Mouse (Mus musculus) right cerebral cortex, postnatal 14 days (tissue): Measurements from ENCODE around the gene Rgs12.

ENCODE experiments used
- DNase-seq: peaks from one replicate; pipeline ENCODE4 v3.0.0; 2022

Rgs12 gene

GRCm38 (mm10) chr5:35035141-35035540, 85.9 kb downstream of the Rgs12 start:
- no peak for DNase-seq

GRCm38 (mm10) chr5:35035795-35036194, 86.5 kb downstream of the Rgs12 start:
- no peak for DNase-seq

GRCm38 (mm10) chr5:35037438-35037837, 88.2 kb downstream of the Rgs12 start:
- DNase-seq = no peak

- DNase-seq = no peak
Measured at GRCm38 (mm10) chr5:35041268-35041829, 92.1 kb downstream of the Rgs12 start, which contains the start of gene Hgfac. Hgfac (plus strand) TSS chr5:35041509.

- no peak for DNase-seq
Measured at GRCm38 (mm10) chr5:35042431-35043109, 93.3 kb downstream of the Rgs12 start.

DNA sequence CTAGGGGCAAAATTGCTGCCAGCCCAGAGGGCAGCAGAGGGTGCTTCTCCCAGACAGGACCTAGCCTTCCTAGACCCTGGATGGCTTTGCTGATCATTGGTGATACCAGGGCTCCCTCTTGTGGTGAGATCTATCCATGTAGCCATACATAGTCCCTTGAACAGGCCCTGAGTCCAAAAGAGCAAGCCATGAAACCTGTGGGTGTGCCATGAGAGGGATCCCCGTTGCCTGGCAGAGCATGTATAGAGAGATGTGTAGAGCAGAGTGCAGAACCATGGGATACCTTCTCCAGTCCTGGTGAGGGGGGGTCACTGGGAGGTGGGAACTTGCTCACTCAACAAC, 93.8 kb downstream of the Rgs12 start:
- peak; percentile 71 for DNase-seq

DNA sequence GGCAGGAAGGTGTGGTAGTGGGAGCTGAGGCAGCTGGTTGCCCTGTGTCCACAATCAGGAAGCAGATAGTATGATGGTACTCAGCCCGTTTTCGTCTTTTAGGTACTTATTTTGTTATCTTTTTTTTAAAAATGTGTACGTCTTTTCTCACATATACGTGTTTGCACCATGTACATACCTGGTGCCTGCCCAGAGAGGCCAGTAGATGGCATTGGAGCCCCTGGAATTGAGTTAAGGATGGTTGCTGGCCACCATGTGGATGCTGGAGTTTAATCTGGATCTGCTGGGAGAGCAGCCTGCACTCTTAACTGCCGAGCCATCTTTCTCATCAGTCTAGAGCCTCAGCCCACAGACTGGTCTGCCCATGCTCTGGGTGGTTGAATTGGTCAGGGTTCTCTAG, 101.3 kb downstream of the Rgs12 start:
- DNase-seq = no peak

GRCm38 (mm10) chr5:35054628-35055027, 105.4 kb downstream of the Rgs12 start:
- no peak for DNase-seq

GRCm38 (mm10) chr5:35055076-35055475, 105.8 kb downstream of the Rgs12 start:
- DNase-seq = no peak

- DNase-seq = peak; percentile 57
Measured at GRCm38 (mm10) chr5:35056604-35057432, 107.6 kb downstream of the Rgs12 start, which contains the start of gene Dok7. Dok7 (plus strand) TSS chr5:35056766.

DNA sequence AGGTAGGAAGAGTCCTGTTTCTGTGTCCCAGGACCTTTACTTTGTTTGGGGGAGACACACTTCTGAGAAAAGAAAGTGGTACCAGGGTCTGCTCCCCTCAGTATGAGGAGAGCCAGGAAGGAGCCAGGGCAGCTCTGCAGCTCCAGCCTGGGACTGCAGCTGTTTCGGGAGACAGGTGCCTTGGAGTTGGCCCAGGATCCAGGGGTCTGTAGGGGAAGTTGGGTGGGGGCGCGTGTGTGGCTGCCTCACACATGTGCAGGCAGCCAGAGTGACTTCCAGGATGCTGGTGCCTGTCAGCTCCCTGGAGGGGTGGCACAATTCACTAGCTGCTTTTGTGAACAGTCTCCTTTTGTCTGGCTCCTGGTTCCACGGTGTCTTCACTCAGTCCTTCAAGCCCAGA, 108.3 kb downstream of the Rgs12 start:
- DNase-seq = no peak

GRCm38 (mm10) chr5:35058216-35058615, 109.0 kb downstream of the Rgs12 start:
- no peak for DNase-seq

GRCm38 (mm10) chr5:35060098-35060497, 110.9 kb downstream of the Rgs12 start:
- no peak for DNase-seq

- no peak for DNase-seq
Measured at GRCm38 (mm10) chr5:35069841-35070240, 120.6 kb downstream of the Rgs12 start.

DNA sequence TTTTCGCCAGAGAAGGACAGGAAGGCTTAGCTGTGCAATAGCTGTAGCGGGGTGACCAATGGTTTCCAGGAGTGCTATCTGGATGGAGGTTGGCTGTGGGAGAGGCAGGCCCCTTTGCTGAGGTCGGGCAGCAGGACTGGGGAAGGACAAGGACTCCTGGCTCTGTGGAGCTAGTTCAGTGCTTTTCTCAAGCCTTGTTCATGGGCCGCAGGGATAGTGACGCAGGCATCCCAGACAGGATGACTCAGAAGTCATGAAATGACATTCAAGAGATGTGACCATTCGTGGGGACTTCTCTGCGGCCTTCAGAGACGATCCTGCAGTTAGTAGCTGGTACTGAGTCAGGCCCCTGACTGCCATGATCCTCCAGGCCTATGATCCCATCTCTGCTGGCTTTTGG, 121.1 kb downstream of the Rgs12 start:
- DNase-seq = no peak

- peak; percentile 46 for DNase-seq
Measured at GRCm38 (mm10) chr5:35070953-35071352, 121.7 kb downstream of the Rgs12 start.

DNA sequence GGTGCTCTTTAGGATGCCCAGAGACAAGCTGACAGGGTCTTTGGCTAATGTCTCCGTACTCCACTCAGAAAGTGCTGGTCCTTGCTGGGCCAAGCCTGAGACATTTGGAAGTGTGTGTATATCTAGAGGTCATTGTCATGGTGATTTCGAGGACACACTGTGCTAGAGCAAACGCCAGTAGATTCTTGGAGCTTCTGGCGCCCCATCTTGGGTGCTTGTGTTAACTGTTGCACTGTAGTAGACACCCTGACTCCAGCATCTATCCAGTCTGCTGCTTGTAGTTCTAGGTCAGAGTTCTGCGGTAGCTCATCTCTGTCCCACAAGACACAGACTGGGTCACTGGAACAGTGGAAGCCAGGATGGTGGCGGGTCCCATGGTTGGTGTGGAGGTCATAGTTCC, 122.6 kb downstream of the Rgs12 start:
- DNase-seq = no peak

- no peak for DNase-seq
Measured at GRCm38 (mm10) chr5:35073235-35073634, 124.0 kb downstream of the Rgs12 start.

GRCm38 (mm10) chr5:35073992-35074391, 124.7 kb downstream of the Rgs12 start:
- DNase-seq = no peak

GRCm38 (mm10) chr5:35076369-35076768, 127.1 kb downstream of the Rgs12 start:
- no peak for DNase-seq

DNA sequence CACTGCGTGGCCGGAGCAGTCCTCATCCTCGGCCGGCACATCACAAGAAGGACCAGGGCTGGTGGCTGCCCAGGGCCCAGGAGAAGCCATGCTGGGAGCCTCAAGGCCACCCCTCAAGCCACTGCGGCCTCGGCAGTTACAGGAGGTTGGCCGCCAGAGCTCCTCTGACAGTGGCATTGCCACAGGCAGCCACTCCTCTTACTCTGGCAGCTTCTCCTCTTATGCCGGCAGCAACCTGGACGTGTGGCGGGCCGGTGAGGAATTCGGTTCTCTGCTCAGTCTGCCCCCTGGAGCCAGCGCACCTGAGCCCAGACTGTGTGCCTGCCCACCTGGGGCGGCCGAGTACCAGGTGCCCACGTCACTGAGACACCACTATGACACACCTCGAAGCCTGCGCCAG, 129.9 kb downstream of the Rgs12 start:
- DNase-seq = no peak

- no peak for DNase-seq
Measured at GRCm38 (mm10) chr5:35084913-35085312, 135.7 kb downstream of the Rgs12 start.

DNA sequence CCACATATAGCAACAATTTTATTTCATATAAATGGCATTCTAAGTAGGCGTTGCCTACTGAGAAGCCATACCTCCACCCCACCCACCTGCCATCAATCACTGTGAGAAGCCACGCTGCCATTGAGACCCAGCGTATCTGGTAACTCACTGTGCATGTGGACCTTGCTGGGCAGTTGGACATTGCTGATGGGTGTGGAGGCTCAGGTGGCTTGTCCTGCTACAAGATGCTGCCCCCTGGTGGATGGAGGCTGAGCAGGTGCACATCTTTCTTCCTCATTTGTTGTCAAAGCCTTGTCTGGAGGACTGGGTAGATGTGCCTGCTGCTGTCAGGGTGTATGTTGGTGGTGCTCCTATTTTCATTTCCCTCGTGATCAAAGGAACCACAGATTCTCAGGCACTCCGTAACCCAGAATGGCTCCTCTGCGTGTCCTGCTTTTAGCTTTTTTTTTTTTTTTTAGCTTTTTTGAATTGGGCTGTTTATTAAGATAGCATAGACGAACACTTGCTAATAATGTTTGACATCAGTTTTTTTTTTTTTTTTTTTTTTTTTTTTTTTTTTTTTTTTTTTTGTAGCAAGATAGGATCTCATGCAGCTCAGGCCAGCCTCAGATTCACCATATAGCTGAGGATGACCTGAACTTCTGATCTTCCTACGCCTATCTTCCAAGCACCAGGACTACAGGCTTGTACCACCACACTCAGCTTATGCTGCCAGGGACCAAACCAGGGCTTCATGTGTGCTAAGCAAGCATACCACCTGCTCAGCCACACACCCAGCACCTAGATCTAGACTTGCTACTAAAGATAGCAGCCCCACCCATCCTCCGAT, 139.8 kb downstream of the Rgs12 start:
- DNase-seq = peak; percentile 68
